Mouse (Mus musculus) liver, embryonic 14.5 days (tissue): ENCODE measurements at regions not wholly inside any gene's neighbourhood (a gene's known extent, or its start where the extent isn't known, plus 50 kb on each side); places are given as distances from the start of the nearest gene placed in this dataset.
A peak's percentile ranks its signal among the peaks of the same experiment; 100 is the strongest.

Experiments
- ATAC-seq: fragments of 200-750 bp; cut with Nextera tagmentation; 2 replicates; pipeline ENCODE4 v1.8.0; 2017; ENCODE audit warnings: moderate number of reproducible peaks, mild to moderate bottlenecking, moderate library complexity; ENCODE audit not compliant: insufficient read depth
- DNase-seq, 3 experiments: peaks; one replicate each; pipeline ENCODE4 v3.0.0-alpha.2; 2012 to 2013; ENCODE audit warnings: low read depth in 3 of 3, low spot score in 3 of 3
- H3K27ac ChIP-seq: fragments of 300-500 bp; sonication (generic); 2 replicates; pipeline ENCODE4 v1.5.1; 2014; ENCODE audit warnings: moderate library complexity, mild to moderate bottlenecking, control low read depth, inconsistent platforms
- H3K27me3 ChIP-seq: fragments of 300-500 bp; sonication (generic); 2 replicates; pipeline ENCODE4 v1.6.1; 2014; ENCODE audit warnings: mild to moderate bottlenecking, low read length, moderate library complexity; ENCODE audit not compliant: control insufficient read depth, insufficient read depth
- H3K36me3 ChIP-seq: fragments of 300-500 bp; sonication (generic); replicated peaks from 2 replicates; pipeline ENCODE4 v1.6.1; 2014; ENCODE audit warnings: low read depth; ENCODE audit not compliant: control insufficient read depth, insufficient read depth
- H3K4me1 ChIP-seq, 2 experiments: fragments of 200-500 bp in 1 of 2; fragments of 300-500 bp in 1 of 2; sonication (generic) in 1 of 2; replicated peaks; 2 replicates each; pipeline ENCODE4 v1.6.1; 2012 to 2014; ENCODE audit warnings: antibody characterized with exemption in 1 of 2, inconsistent platforms in 1 of 2, low read length in 1 of 2; ENCODE audit not compliant: control insufficient read depth in 2 of 2, insufficient read depth in 2 of 2
- H3K4me2 ChIP-seq: fragments of 300-500 bp; sonication (generic); 2 replicates; pipeline ENCODE4 v1.6.1; 2014; ENCODE audit warnings: low read depth, mild to moderate bottlenecking, control low read depth, moderate library complexity
- H3K4me3 ChIP-seq, 2 experiments: fragments of 200-500 bp in 1 of 2; fragments of 300-500 bp in 1 of 2; sonication (generic) in 1 of 2; 2 replicates each; pipeline ENCODE4 v1.5.1; 2012 to 2014; ENCODE audit warnings: low read depth in 2 of 2, low read length in 2 of 2, mild to moderate bottlenecking in 2 of 2, control low read depth in 1 of 2, inconsistent platforms in 1 of 2, moderate library complexity in 1 of 2; ENCODE audit not compliant: insufficient read depth in 1 of 2
- H3K9ac ChIP-seq: fragments of 300-500 bp; sonication (generic); replicated peaks from 2 replicates; pipeline ENCODE4 v1.6.1; 2014; ENCODE audit warnings: mild to moderate bottlenecking, control low read depth, moderate library complexity
- H3K9me3 ChIP-seq: fragments of 300-500 bp; sonication (generic); 2 replicates; pipeline ENCODE4 v1.6.1; 2016; ENCODE audit warnings: low read length, mixed read lengths; ENCODE audit not compliant: control insufficient read depth
- CTCF ChIP-seq: IDR thresholded peaks from 2 replicates; pipeline ENCODE4 v1.5.1; 2016; ENCODE audit warnings: antibody characterized with exemption, low read depth, control low read depth
- EP300 ChIP-seq: IDR thresholded peaks from 2 replicates; pipeline ENCODE4 v1.6.1; 2016; ENCODE audit warnings: antibody characterized with exemption, low read depth
- WGBS: fragments of 180-500 bp; shearing (Covaris S2); extraction: QIAGEN DNeasy Blood & Tissue Kit; methylation state at CpG from one replicate; pipeline ENCODE4 v1.1.7; 2014; ENCODE audit not compliant: insufficient replicate concordance; 5-methylcytosine and 5-hydroxymethylcytosine counted together

DNA sequence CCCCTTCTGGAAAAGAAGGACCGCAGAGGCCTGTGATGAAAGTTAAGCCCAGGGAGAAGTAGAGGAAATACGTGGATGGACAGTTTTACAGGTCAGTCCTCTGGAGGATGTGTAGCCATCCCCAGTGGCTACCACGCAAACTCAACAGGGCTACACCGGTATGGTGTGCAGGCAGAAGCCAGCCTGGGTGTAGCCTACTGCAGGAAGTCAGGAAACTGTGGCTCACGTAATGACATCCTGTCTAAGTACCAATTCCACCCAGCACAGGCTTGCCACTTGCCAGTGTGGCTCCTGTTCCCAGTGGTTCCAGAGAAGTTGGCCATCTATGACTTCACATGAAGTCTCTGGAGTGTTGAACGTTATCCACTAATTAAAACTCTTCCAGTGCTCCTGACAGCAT, 105.0 kb downstream of the Plxna1 start:
- no peak for TF ChIP-seq CTCF
- TF ChIP-seq EP300: no peak
- Histone ChIP-seq H3K4me2 (no peak overlapping the region), H3K27ac (no peak overlapping the region), H3K4me3 (no peak overlapping the region), H3K27me3 (no peaks in the 10 kb centered on the region), H3K36me3 (no peaks in the 10 kb centered on the region), H3K9me3 (no peaks in the 10 kb centered on the region), H3K9ac (no peak overlapping the region), H3K4me1 (peaks cover 0 to 4% of the 10 kb centered on the region in 2 experiments; a peak in 2 of 4 replicates)
- DNase-seq (no peak), ATAC-seq (no peak)
- WGBS: 40% methylated on average over 6 of the region's 6 CpGs

DNA sequence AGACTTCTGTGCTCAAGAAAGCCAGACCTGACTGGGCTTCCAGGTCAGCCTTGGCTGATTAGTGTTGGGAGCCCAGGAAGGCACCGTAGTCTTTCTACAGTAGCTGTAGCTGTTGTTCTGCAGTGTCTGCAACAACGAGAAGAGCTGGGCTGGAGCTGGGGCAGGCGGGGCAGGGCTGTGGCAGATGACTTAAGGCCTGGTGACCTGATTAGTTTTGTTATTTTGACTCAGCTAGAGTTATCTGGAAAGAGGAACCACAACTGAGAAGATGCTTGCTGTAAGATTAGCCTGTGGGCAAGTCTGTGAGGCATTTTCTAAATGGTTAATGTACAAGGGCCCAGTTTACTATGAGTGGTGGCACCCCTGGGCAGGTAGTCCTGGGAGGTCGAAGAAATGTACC, 104.3 kb downstream of the Plxna1 start:
- DNase-seq (no peak), ATAC-seq (peak; percentile 45; the same call in 1 of the 2 replicates)
- no peak overlapping the region for H3K4me3 ChIP-seq
- 9% methylated on average over 4 of the region's 4 CpGs for WGBS
- H3K4me2 ChIP-seq: no peak overlapping the region
- TF ChIP-seq CTCF (no peak), EP300 (no peak)
- H3K36me3 ChIP-seq: no peaks in the 10 kb centered on the region
- no peak overlapping the region for H3K9ac ChIP-seq
- H3K27ac ChIP-seq: no peak overlapping the region
- H3K9me3 ChIP-seq: no peaks in the 10 kb centered on the region
- H3K27me3 ChIP-seq: no peaks in the 10 kb centered on the region
- H3K4me1 ChIP-seq: peaks cover 0 to 4% of the 10 kb centered on the region in 2 experiments; a peak in 2 of 4 replicates

DNA sequence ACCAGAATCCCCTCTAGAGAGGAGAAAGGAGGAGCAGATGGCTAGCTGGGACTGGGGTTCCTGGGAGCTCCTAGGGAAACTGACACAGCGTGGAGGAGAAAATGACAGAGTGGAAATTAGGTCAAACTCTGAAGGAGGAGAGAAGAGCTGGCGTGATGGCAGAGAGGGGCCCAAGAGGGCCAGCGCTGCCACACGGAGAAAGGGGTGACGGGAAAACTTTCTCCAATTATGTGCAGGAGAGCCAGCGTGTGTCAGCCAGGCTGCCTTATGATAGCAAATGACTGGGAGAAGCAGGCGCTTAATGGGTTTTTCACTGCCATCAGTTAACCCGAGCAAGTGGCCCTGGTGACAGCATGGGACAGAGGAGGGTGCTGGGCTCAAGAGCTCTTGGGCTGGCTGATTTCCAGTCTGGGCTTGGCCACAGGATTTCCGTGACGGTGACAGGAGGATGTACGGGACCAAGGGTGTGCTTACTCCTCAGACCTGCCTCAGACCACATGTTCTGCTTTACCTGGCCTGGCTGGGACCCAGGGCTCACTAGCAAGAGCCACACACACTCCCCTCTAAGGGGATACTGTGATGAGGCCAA, 102.9 kb downstream of the Plxna1 start:
- H3K9me3 ChIP-seq: no peaks in the 10 kb centered on the region
- TF ChIP-seq EP300 (no peak), CTCF (no peak)
- no peak for DNase-seq
- H3K36me3 ChIP-seq: no peaks in the 10 kb centered on the region
- H3K4me1 ChIP-seq: peaks cover 0 to 4% of the 10 kb centered on the region in 2 experiments; a peak in 2 of 4 replicates
- H3K4me2 ChIP-seq: no peak overlapping the region
- H3K4me3 ChIP-seq: no peak overlapping the region
- H3K27ac ChIP-seq: no peak overlapping the region
- H3K27me3 ChIP-seq: no peaks in the 10 kb centered on the region
- ATAC-seq: no peak
- 59% methylated on average over 11 of the region's 11 CpGs for WGBS
- no peak overlapping the region for H3K9ac ChIP-seq

DNA sequence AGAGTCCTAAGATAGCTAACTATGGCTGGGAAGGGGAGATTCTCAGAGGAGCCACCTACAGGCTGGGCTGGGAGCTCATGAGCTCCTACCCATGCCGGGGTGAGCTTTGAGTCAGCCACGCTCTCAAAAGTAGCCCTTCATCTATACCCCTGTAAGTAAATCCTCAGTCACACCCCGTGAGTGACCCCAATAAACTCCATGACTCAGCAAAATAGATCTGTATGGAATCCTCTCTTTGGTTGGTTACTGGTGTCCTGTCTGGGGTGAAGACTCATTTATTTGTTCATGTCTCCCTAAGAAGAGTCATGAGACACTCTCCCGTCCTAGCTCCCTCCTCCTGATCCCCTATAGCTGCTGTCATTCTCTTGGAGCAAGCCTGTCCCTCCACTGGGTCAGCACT, 99.5 kb downstream of the Plxna1 start:
- no peak overlapping the region for H3K4me2 ChIP-seq
- TF ChIP-seq CTCF: no peak
- TF ChIP-seq EP300: no peak
- no peak overlapping the region for H3K9ac ChIP-seq
- H3K4me3 ChIP-seq: no peak overlapping the region
- H3K4me1 ChIP-seq: no peaks in the 10 kb centered on the region
- H3K36me3 ChIP-seq: no peaks in the 10 kb centered on the region
- DNase-seq (no peak), ATAC-seq (no peak)
- WGBS: 46% methylated on average over 4 of the region's 4 CpGs
- H3K27me3 ChIP-seq: no peaks in the 10 kb centered on the region
- no peaks in the 10 kb centered on the region for H3K9me3 ChIP-seq
- H3K27ac ChIP-seq: no peak overlapping the region

DNA sequence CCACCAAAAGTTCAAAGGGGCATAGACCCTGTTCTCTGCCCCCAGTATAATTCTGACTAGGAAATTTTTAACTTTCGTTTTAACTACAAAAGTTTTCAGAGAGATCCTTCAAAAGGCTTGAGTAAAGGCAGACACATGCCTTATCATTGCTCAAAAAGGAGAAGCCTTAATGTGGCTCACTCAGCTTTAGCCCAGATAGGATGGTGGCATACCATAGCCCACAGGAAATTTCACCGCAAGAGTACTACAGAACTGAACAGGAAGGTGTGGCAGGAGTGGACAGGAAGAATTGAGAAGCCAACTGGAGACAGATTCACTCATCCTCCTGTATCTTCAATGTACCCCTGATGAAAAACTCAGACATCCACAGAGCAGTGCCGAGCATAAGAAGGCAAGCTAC, 97.1 kb downstream of the Plxna1 start:
- 24% methylated on average over 3 of the region's 3 CpGs for WGBS
- Histone ChIP-seq H3K4me3 (no peak overlapping the region), H3K36me3 (no peaks in the 10 kb centered on the region), H3K27ac (no peak overlapping the region), H3K9ac (no peak overlapping the region), H3K9me3 (no peaks in the 10 kb centered on the region), H3K4me2 (no peak overlapping the region), H3K4me1 (no peaks in the 10 kb centered on the region), H3K27me3 (no peaks in the 10 kb centered on the region)
- TF ChIP-seq CTCF (no peak), EP300 (no peak)
- ATAC-seq: no peak
- DNase-seq: no peak
